Mouse (Mus musculus): ENCODE results near the gene Ccr7. TPM values are rescaled to one million over a fixed set of nuclear protein-coding genes. Genes with fewer than 3 reads are reported as not detected.

Ccr7 gene
- polyA plus RNA-seq, 1 experiment, result not detected

GRCm38 (mm10) chr11:99118963-99119362 is 35.9 kb downstream of the Ccr7 start:
- Histone ChIP-seq H3K27ac (replicated peaks; ENCODE audit: low read depth, low read length) (no peak overlapping the region), H3K4me3 (ENCODE audit: insufficient read depth, low read depth, low read length) (no peak overlapping the region), H3K4me1 (ENCODE audit: control insufficient read depth, insufficient read depth, insufficient read length, low read length) (no peaks in the 10 kb centered on the region)

- Histone ChIP-seq H3K4me1 (ENCODE audit: control insufficient read depth, insufficient read depth, insufficient read length, low read length) (no peaks in the 10 kb centered on the region), H3K4me3 (ENCODE audit: insufficient read depth, low read depth, low read length) (no peak overlapping the region)
Measured at GRCm38 (mm10) chr11:99118420-99118819, 36.5 kb downstream of the Ccr7 start.

DNA sequence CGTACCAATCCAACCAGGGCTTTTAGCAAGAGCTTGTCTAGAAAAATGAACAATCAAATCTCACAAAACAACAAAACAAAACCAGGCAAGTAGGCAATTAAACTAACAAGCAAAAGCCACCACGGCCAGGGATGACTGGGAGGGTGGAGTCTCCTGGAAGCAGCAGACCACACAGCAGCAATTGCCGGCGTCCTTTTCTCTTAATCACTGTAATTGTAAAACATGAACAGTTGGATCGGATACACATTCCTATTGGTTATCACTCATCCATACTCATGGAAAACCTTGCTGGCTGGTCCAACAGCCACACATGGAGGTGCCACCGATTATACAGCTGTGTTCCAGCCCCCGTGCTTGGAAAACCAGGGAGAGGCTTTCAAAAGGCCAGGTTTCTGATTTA is 37.0 kb downstream of the Ccr7 start:
- H3K27ac ChIP-seq (replicated peaks; ENCODE audit: low read depth, low read length), result no peak overlapping the region
- no peak overlapping the region for H3K4me3 ChIP-seq (ENCODE audit: insufficient read depth, low read depth, low read length)
- H3K4me1 ChIP-seq (ENCODE audit: control insufficient read depth, insufficient read depth, insufficient read length, low read length), result no peaks in the 10 kb centered on the region

More at GRCm38 (mm10) chr11:99118420-99118819, 36.5 kb downstream of the Ccr7 start:
- H3K27ac ChIP-seq (replicated peaks; ENCODE audit: low read depth, low read length), result no peak overlapping the region

DNA sequence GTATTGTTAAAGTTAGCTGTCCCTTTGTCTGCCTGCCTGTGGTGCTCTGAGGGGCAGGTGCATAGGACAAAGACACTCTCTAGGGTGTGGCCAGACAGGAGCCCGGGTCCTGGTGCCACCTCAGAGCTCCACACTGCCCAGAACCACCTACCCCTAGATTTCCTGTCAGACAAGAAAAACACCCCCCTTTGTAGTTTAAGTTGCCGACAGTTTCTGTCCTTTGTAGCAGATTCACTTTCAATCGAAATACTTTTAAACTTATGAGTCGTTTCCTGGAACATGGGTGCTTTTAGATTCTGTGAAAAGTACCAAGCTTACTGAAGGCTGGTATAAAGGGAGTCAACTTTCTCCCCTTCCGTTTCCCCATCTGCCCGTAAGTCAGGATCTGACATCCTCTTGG is 38.9 kb downstream of the Ccr7 start:
- Histone ChIP-seq H3K27ac (replicated peaks; ENCODE audit: low read depth, low read length) (no peak overlapping the region), H3K4me3 (ENCODE audit: insufficient read depth, low read depth, low read length) (no peak overlapping the region)

DNA sequence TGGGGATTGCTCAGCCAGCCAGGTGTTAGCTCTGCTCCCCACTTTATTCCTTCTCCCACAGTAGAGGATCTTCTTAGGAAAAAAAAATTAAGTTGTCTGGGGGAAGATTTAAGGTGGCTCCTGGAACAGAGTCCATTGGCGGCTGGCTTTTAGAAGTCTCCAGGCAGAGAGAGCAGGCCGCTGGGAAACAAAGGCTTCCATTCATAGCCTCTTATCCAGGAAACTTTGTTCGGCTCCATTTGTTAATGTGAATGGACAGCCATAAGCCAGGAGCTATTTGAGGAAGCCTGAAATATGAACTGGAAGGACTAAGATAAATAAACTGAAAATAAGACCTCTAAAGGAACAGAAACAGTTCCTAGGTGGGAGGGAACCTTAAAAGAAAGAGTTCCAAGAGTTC is 41.8 kb downstream of the Ccr7 start:
- Histone ChIP-seq H3K4me1 (ENCODE audit: control insufficient read depth, insufficient read depth, insufficient read length, low read length) (no peaks in the 10 kb centered on the region), H3K4me3 (ENCODE audit: insufficient read depth, low read depth, low read length) (no peak overlapping the region), H3K27ac (replicated peaks; ENCODE audit: low read depth, low read length) (no peak overlapping the region)

More for the DNA sequence above, 38.9 kb downstream of the Ccr7 start:
- H3K4me1 ChIP-seq (ENCODE audit: control insufficient read depth, insufficient read depth, insufficient read length, low read length), result no peaks in the 10 kb centered on the region

DNA sequence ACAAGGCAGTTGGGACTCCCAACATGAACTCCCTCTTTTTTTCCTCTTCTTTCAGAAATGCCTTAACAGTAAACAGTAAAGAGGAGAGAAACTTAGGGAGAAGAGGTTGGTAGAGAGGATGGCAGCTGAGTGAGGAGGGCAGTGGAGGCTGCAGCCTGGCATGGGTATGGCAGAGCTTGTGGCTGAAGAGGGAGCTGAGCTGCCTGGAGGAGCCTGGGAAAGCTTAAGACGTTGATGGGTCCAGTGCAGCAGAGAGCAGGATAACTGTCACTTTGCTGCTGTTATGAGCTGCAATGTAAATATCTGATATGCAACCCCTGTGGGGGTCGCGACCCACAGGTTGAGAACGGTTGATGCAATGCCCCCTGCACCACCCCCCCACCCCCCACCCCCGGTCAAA is 42.2 kb downstream of the Ccr7 start:
- H3K4me1 ChIP-seq (ENCODE audit: control insufficient read depth, insufficient read depth, insufficient read length, low read length), result no peaks in the 10 kb centered on the region
- H3K27ac ChIP-seq (replicated peaks; ENCODE audit: low read depth, low read length), result no peak overlapping the region
- no peak overlapping the region for H3K4me3 ChIP-seq (ENCODE audit: insufficient read depth, low read depth, low read length)

- H3K4me1 ChIP-seq (ENCODE audit: control insufficient read depth, insufficient read depth, insufficient read length, low read length), result no peaks in the 10 kb centered on the region
- no peak overlapping the region for H3K27ac ChIP-seq (replicated peaks; ENCODE audit: low read depth, low read length)
- H3K4me3 ChIP-seq (ENCODE audit: insufficient read depth, low read depth, low read length), result no peak overlapping the region
Measured at GRCm38 (mm10) chr11:99111631-99112030, 43.2 kb downstream of the Ccr7 start.

DNA sequence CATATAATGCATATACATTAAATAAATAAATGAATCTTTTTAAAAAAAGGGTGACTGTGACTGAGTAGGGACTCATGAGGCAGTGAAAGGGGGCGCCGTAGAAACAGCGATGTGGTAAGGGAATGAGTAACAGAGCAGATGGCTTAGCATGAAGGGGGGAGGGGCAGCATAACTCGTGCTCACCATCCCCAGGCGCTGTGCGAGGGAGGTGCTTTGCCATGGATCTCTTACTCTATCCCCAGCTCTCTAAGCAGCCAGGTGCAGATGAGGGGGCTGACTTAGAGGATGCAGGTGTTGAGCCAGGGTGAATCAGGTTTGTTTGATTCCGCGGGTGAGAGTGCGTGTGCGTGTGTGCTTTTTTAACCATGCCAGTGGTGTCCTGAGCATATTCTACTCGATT is 43.7 kb downstream of the Ccr7 start:
- H3K4me1 ChIP-seq (ENCODE audit: control insufficient read depth, insufficient read depth, insufficient read length, low read length), result no peaks in the 10 kb centered on the region
- no peak overlapping the region for H3K27ac ChIP-seq (replicated peaks; ENCODE audit: low read depth, low read length)
- H3K4me3 ChIP-seq (ENCODE audit: insufficient read depth, low read depth, low read length), result no peak overlapping the region

DNA sequence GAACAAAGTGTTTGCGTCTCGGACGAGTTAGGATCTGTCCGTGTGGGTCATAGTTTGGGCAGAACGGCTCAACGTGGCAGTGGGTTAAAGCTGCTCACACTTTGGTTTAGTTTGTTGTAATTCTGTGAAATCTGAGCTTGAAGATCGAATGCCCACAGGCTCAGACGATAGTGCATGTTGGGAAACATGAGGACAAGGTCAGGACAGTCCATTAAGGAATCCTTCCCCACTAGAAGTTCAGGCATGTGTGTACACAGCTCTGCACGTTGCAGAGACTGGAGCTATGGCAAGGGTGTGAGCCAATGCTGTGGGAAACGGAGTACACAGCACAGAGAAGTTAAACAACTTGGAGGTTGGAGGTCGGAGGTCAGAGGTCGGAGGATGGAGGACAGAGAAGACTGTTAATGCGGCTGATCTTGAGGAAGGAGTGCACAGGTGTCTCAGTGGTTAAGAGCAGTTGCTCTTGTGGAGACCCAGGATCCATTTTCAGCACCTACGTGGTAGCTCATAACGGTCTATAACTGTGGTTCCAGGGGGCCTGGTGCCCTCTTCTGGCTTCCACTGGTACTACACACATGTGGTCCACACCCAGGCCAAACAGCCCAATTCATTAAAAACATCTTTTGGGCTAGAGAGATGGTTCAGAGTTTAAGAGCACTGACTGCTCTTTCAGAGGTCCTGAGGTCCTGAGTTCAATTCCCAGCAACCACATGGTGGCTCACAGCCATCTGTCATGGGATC is 44.3 kb downstream of the Ccr7 start:
- Histone ChIP-seq H3K27ac (replicated peaks; ENCODE audit: low read depth, low read length) (no peak overlapping the region), H3K4me1 (ENCODE audit: control insufficient read depth, insufficient read depth, insufficient read length, low read length) (no peaks in the 10 kb centered on the region), H3K4me3 (ENCODE audit: insufficient read depth, low read depth, low read length) (no peak overlapping the region)

GRCm38 (mm10) chr11:99108296-99108695 is 46.6 kb downstream of the Ccr7 start:
- H3K4me3 ChIP-seq (ENCODE audit: insufficient read depth, low read depth, low read length), result no peak overlapping the region
- H3K27ac ChIP-seq (replicated peaks; ENCODE audit: low read depth, low read length), result no peak overlapping the region
- no peaks in the 10 kb centered on the region for H3K4me1 ChIP-seq (ENCODE audit: control insufficient read depth, insufficient read depth, insufficient read length, low read length)

DNA sequence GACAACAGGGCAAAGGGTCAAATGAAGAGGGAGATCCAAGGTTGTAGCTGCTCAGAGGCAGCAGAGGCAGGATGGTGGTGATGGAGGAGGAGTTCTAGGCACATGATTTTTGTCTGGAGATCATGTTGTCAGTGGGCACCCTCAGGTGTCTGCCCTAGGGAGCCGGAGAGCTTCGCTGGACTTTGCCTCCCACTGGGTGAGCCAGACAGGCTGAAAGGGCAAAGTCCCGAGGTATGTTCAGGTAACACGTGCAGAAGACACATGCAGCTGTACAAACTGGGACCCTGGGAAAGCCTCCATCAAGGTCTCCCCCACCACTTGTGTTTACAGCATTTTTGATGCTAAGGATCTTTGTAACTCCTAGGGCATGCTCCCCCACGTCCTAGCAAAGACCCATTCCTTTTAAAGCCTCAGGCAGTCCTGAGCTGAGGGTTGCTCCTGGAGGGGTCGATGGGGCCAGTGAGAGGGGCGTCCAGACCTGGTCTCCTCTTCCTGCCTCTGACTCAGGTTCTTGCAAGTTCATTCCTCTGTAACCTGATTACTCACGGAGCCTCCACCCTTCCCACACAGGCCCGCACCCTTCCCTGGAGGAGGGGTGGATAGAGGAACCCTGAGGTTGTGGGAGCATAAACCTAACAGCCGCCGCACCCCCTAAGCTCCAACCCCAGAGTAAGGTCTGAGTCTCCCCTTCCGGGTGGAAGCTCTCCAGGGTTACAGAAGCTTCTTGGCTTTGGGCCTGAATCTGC is 48.7 kb downstream of the Ccr7 start:
- H3K27ac ChIP-seq (replicated peaks; ENCODE audit: low read depth, low read length), result no peak overlapping the region
- H3K4me3 ChIP-seq (ENCODE audit: insufficient read depth, low read depth, low read length), result no peak overlapping the region
- peaks cover 3% of the 10 kb centered on the region for H3K4me1 ChIP-seq (ENCODE audit: control insufficient read depth, insufficient read depth, insufficient read length, low read length)

GRCm38 (mm10) chr11:99104609-99105410 is 50.1 kb downstream of the Ccr7 start:
- Histone ChIP-seq H3K4me1 (ENCODE audit: control insufficient read depth, insufficient read depth, insufficient read length, low read length) (peaks cover 6% of the 10 kb centered on the region), H3K27ac (replicated peaks; ENCODE audit: low read depth, low read length) (no peak overlapping the region), H3K4me3 (ENCODE audit: insufficient read depth, low read depth, low read length) (no peak overlapping the region)

GRCm38 (mm10) chr11:99102575-99103270 is 52.2 kb downstream of the Ccr7 start:
- Histone ChIP-seq H3K27ac (replicated peaks; ENCODE audit: low read depth, low read length) (peak overlapping the region; percentile 62), H3K4me3 (ENCODE audit: insufficient read depth, low read depth, low read length) (no peak overlapping the region), H3K4me1 (ENCODE audit: control insufficient read depth, insufficient read depth, insufficient read length, low read length) (peaks cover 8% of the 10 kb centered on the region)

DNA sequence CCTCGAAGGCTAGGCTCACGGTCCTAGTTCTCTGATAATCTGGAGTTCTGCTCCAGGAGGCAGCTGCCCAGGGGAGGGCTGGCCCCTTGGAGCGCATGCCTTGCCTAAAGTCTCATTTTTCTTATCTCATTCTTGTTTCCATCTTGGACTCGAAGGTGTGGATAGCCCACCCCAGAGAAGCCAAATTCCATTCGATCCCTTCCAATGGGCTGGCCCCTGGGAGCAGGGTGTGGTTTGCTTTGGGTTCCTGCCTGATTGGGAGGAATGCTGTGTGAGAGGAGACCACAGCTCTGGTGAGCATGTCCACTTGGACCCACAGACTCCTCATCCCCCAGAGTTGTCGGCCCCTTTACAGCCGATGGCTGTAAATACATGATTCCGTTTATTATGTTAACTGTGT is 53.2 kb downstream of the Ccr7 start:
- Histone ChIP-seq H3K4me3 (ENCODE audit: insufficient read depth, low read depth, low read length) (no peak overlapping the region), H3K4me1 (ENCODE audit: control insufficient read depth, insufficient read depth, insufficient read length, low read length) (peaks cover 8% of the 10 kb centered on the region), H3K27ac (replicated peaks; ENCODE audit: low read depth, low read length) (no peak overlapping the region)

GRCm38 (mm10) chr11:99100215-99100614 is 54.7 kb downstream of the Ccr7 start:
- H3K4me3 ChIP-seq (ENCODE audit: insufficient read depth, low read depth, low read length), result no peak overlapping the region
- no peak overlapping the region for H3K27ac ChIP-seq (replicated peaks; ENCODE audit: low read depth, low read length)

More at GRCm38 (mm10) chr11:99100215-99100614, 54.7 kb downstream of the Ccr7 start:
- peaks cover 8% of the 10 kb centered on the region for H3K4me1 ChIP-seq (ENCODE audit: control insufficient read depth, insufficient read depth, insufficient read length, low read length)

Data from brown adipose tissue, adult 24 weeks (tissue).